Mouse (Mus musculus): Measurements from ENCODE around the gene Nxf1. TPM values are rescaled to one million over a fixed set of nuclear protein-coding genes. Genes with fewer than 3 reads are reported as not detected.

The Nxf1 gene
- total RNA-seq, 2 experiments from 2014 or later, result 88.6 to 107 TPM

- DNase-seq, result peak; percentile 96
These were observed 62.1 kb downstream of the Nxf1 start, which contains the start of gene Ttc9c for GRCm38 (mm10) chr19:8818801-8819595. Gene Ttc9c (minus strand): TSS chr19:8819333.

- peak; percentile 99 for DNase-seq
These were observed 62.9 kb downstream of the Nxf1 start, which contains the start of gene Hnrnpul2 for GRCm38 (mm10) chr19:8819596-8820423. Gene Hnrnpul2 (plus strand): TSS chr19:8820010.

Small RNA genes within 50 kb of the gene (microRNA-seq; reads per million reads assigned to microRNA genes)
- gene Mir6992, result not detected

Other genes starting within 250 kb of the Nxf1 start
- 1 to 10 TPM in 1 of 2 experiments, under 1 TPM in 1; 0.58 to 1.4 TPM for gene Slc22a8, start 165.8 kb upstream of the Nxf1 start, total RNA-seq (2021)
- not detected for gene Slc22a6, start 139.0 kb upstream of the Nxf1 start, total RNA-seq (2021)
- 1 to 10 TPM; 2.1 to 2.5 TPM for gene Chrm1, start 93.3 kb upstream of the Nxf1 start, total RNA-seq (2021)
- 100 to 1,000 TPM in 1 of 2 experiments, 10 to 100 TPM in 1; 97.4 to 178 TPM for gene Slc3a2, start 33.7 kb upstream of the Nxf1 start, total RNA-seq (2021)
- 10 to 100 TPM; 51.1 to 58.8 TPM for gene Wdr74, start 21.2 kb upstream of the Nxf1 start, total RNA-seq (2021)
- 1 to 10 TPM; 1.3 to 3.1 TPM for gene 1700092M07Rik, start 16.4 kb upstream of the Nxf1 start, total RNA-seq (2021)
- gene Stx5a, start 15.7 kb upstream of the Nxf1 start, total RNA-seq (2021), result 10 to 100 TPM; 73.8 to 75.8 TPM
- 100 to 1,000 TPM; 101 to 127 TPM for gene Tmem223, start 13.9 kb downstream of the Nxf1 start, total RNA-seq (2021)
- gene Tmem179b, start 17.4 kb downstream of the Nxf1 start, total RNA-seq (2021), result 10 to 100 TPM; 48.6 to 50.0 TPM
- 10 to 100 TPM; 12.4 to 19.5 TPM for gene Taf6l, start 29.3 kb downstream of the Nxf1 start, total RNA-seq (2021)
- 10 to 100 TPM; 81.3 to 90.4 TPM for gene Polr2g, start 41.5 kb downstream of the Nxf1 start, total RNA-seq (2021)
- 1 to 10 TPM; 2.0 to 2.3 TPM for gene Zbtb3, start 45.5 kb downstream of the Nxf1 start, total RNA-seq (2021)
- gene Ttc9c, start 62.3 kb downstream of the Nxf1 start, total RNA-seq (2021), result 10 to 100 TPM; 25.7 to 30.7 TPM
- gene Hnrnpul2, start 62.9 kb downstream of the Nxf1 start, total RNA-seq (2021), result 10 to 100 TPM; 58.0 to 62.7 TPM
- gene AC129217.1, start 72.7 kb downstream of the Nxf1 start, total RNA-seq (2021), result not detected
- gene Bscl2, start 80.4 kb downstream of the Nxf1 start, total RNA-seq (2021), result 100 to 1,000 TPM; 157 to 160 TPM
- gene Gng3, start 82.1 kb downstream of the Nxf1 start, total RNA-seq (2021), result 1 to 10 TPM; 5.8 to 9.8 TPM
- gene Lrrn4cl, start 93.7 kb downstream of the Nxf1 start, total RNA-seq (2021), result 1 to 10 TPM; 5.5 to 6.1 TPM
- 100 to 1,000 TPM; 193 to 217 TPM for gene Ubxn1, start 114.4 kb downstream of the Nxf1 start, total RNA-seq (2021)
- gene Uqcc3, start 123.8 kb downstream of the Nxf1 start, total RNA-seq (2021), result 10 to 100 TPM; 69.1 to 79.0 TPM
- 10 to 100 TPM in 1 of 2 experiments, 1 to 10 TPM in 1; 7.4 to 10.7 TPM for gene Lbhd1, start 126.7 kb downstream of the Nxf1 start, total RNA-seq (2021)
- not detected for gene Gm49403, start 126.9 kb downstream of the Nxf1 start, total RNA-seq (2021)
- 10 to 100 TPM; 31.5 to 31.9 TPM for gene 1810009A15Rik, start 131.8 kb downstream of the Nxf1 start, total RNA-seq (2021)
- gene Gm49416, start 131.9 kb downstream of the Nxf1 start, total RNA-seq (2021), result not detected
- gene Ints5, start 135.9 kb downstream of the Nxf1 start, total RNA-seq (2021), result 10 to 100 TPM; 23.7 to 25.2 TPM
- 100 to 1,000 TPM; 142 to 150 TPM for gene Ganab, start 141.0 kb downstream of the Nxf1 start, total RNA-seq (2021)
- gene B3gat3, start 163.3 kb downstream of the Nxf1 start, total RNA-seq (2021), result 10 to 100 TPM; 55.1 to 59.3 TPM
- 10 to 100 TPM; 17.4 to 24.0 TPM for gene Rom1, start 172.3 kb downstream of the Nxf1 start, total RNA-seq (2021)
- gene Eml3, start 172.5 kb downstream of the Nxf1 start, total RNA-seq (2021), result 10 to 100 TPM; 43.6 to 53.3 TPM
- gene Mta2, start 184.8 kb downstream of the Nxf1 start, total RNA-seq (2021), result 100 to 1,000 TPM in 1 of 2 experiments, 10 to 100 TPM in 1; 94.8 to 111 TPM
- gene Tut1, start 196.8 kb downstream of the Nxf1 start, total RNA-seq (2021), result 10 to 100 TPM; 17.4 to 19.3 TPM
- 100 to 1,000 TPM; 355 to 407 TPM for gene Eef1g, start 210.0 kb downstream of the Nxf1 start, total RNA-seq (2021)
- 100 to 1,000 TPM; 146 to 184 TPM for gene Ahnak, start 232.2 kb downstream of the Nxf1 start, total RNA-seq (2021)

All from adrenal gland, postnatal 10 days (tissue).